Mouse (Mus musculus) spleen, adult 2 months (tissue): Measurements from ENCODE around the gene Rnaseh2b. TPM values are rescaled to one million over a fixed set of nuclear protein-coding genes. Genes with fewer than 3 reads are reported as not detected.

Source experiments
- DNase-seq, 2 experiments: peaks; one replicate each; pipeline versions ENCODE4 v3.0.0 to v3.0.0-alpha.2; 2012 to 2021; ENCODE audit warnings: low spot score in 2 of 2, low read depth in 1 of 2
- H3K27ac ChIP-seq: fragments of 200-500 bp; 2 replicates; pipeline ENCODE4 v1.5.1; 2012; ENCODE audit warnings: low read length, inconsistent platforms; ENCODE audit not compliant: insufficient read depth
- H3K27me3 ChIP-seq: fragments of 200-500 bp; 2 replicates; pipeline ENCODE4 v1.6.1; 2012; ENCODE audit warnings: mild to moderate bottlenecking, moderate library complexity, low read length, inconsistent platforms; ENCODE audit not compliant: control insufficient read depth, insufficient read depth
- H3K36me3 ChIP-seq: fragments of 200-500 bp; 2 replicates; pipeline ENCODE4 v1.6.1; 2012; ENCODE audit warnings: mild to moderate bottlenecking, low read length, inconsistent platforms; ENCODE audit not compliant: control insufficient read depth, insufficient read depth
- H3K4me1 ChIP-seq: fragments of 200-500 bp; 2 replicates; pipeline ENCODE4 v1.6.1; 2011; ENCODE audit warnings: inconsistent platforms; ENCODE audit not compliant: control insufficient read depth, insufficient read depth, insufficient read length
- H3K4me3 ChIP-seq: fragments of 200-500 bp; 2 replicates; pipeline ENCODE4 v1.5.1; 2011; ENCODE audit warnings: mild to moderate bottlenecking, inconsistent platforms; ENCODE audit not compliant: insufficient read depth, insufficient read length; ENCODE audit errors: extremely low read depth
- CTCF ChIP-seq: fragments of 200-500 bp; IDR thresholded peaks from 2 replicates; pipeline ENCODE4 v1.5.1; 2011; ENCODE audit warnings: mild to moderate bottlenecking, inconsistent platforms; ENCODE audit not compliant: insufficient read depth, insufficient read length, insufficient replicate concordance; ENCODE audit errors: extremely low read depth
- POLR2A ChIP-seq: fragments of 200-500 bp; IDR thresholded peaks from 2 replicates; pipeline ENCODE4 v1.6.1; 2011; ENCODE audit warnings: low read depth, low read length, inconsistent platforms
- WGBS: fragments of 180-500 bp; shearing (Covaris S2); methylation state at CpG from one replicate; pipeline ENCODE4 v1.1.7; 2018; 5-methylcytosine and 5-hydroxymethylcytosine counted together
- polyA plus RNA-seq: library from polyadenylated mRNA; depleted of rRNA; stranded (reverse); fragments of >200 nt; gene quantifications from 2 replicates; pipeline ENCODE4 v1.2.3, GENCODE M21; 2012

Rnaseh2b gene
- polyA plus RNA-seq, 1 experiment, result 2.2 TPM

DNA sequence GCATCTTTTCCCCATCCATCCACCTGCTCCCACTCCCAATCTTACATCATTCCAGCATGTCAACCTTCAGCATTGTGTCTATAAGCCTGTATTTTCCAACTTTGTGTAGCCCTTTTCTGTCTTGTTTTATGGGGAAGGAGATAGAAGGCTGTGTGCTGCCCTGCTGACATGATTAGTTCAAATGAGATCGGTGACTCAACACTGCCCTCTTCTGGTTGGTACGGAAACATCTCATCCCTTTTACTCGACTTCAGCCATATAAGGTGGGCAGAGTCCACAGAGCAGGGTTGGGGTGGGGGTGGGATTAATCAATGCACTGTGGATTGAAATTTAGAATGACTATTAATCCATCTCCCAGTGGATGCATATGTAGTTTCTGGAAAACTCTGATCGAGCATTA is 40.4 kb upstream of the Rnaseh2b start:
- DNase-seq, result peak; percentile 17 to 23
- no peaks in the 10 kb centered on the region for H3K4me1 ChIP-seq
- H3K27ac ChIP-seq, result no peak overlapping the region
- WGBS, result 8% methylated on average over 4 of the region's 4 CpGs
- no peaks in the 10 kb centered on the region for H3K27me3 ChIP-seq
- no peaks in the 10 kb centered on the region for H3K36me3 ChIP-seq
- H3K4me3 ChIP-seq, result no peak overlapping the region
- peak; percentile 44; the same call in 1 of the 2 replicates for TF ChIP-seq CTCF
- no peak for TF ChIP-seq POLR2A

GRCm38 (mm10) chr14:62254371-62254770 is 38.0 kb upstream of the Rnaseh2b start:
- no peaks in the 10 kb centered on the region for H3K4me1 ChIP-seq
- WGBS, result 69% methylated on average over 8 of the region's 8 CpGs
- no peak for TF ChIP-seq CTCF
- no peak for TF ChIP-seq POLR2A
- no peak overlapping the region for H3K27ac ChIP-seq
- DNase-seq, result no peak
- no peak overlapping the region for H3K4me3 ChIP-seq
- no peaks in the 10 kb centered on the region for H3K36me3 ChIP-seq
- H3K27me3 ChIP-seq, result no peaks in the 10 kb centered on the region

DNA sequence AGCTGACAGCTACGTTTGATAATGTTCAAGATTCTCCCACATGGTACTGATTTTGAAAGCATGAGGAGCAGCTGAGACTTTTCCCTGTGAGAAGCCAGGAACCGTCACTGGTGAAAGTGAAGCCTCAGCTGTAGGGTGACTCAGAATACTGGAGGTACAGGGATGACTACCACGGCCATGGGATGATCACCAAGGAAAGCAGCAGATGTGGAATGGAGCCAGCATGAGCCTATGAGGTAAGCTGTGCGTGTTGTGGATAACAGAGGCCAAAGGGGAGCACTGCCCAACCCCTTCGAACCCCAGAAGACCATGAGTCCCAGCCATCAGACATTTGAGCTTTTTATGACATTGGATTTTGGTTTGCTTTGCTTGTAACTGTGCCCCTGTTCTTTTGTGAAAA is 36.3 kb upstream of the Rnaseh2b start:
- WGBS, result 85% methylated on average over 5 of the region's 5 CpGs
- Histone ChIP-seq H3K27ac (no peak overlapping the region), H3K27me3 (no peaks in the 10 kb centered on the region), H3K4me3 (no peak overlapping the region), H3K36me3 (no peaks in the 10 kb centered on the region), H3K4me1 (no peaks in the 10 kb centered on the region)
- no peak for DNase-seq
- TF ChIP-seq POLR2A (no peak), CTCF (no peak)

GRCm38 (mm10) chr14:62258125-62258524 is 34.3 kb upstream of the Rnaseh2b start:
- no peaks in the 10 kb centered on the region for H3K4me1 ChIP-seq
- no peak overlapping the region for H3K4me3 ChIP-seq
- H3K36me3 ChIP-seq, result no peaks in the 10 kb centered on the region
- TF ChIP-seq CTCF (no peak), POLR2A (no peak)
- no peak for DNase-seq
- no peak overlapping the region for H3K27ac ChIP-seq
- WGBS, result 84% methylated on average over 6 of the region's 6 CpGs
- no peaks in the 10 kb centered on the region for H3K27me3 ChIP-seq

- no peaks in the 10 kb centered on the region for H3K4me1 ChIP-seq
- no peak overlapping the region for H3K27ac ChIP-seq
- 65% methylated on average over 10 of the region's 10 CpGs for WGBS
- no peaks in the 10 kb centered on the region for H3K27me3 ChIP-seq
- H3K36me3 ChIP-seq, result no peaks in the 10 kb centered on the region
- TF ChIP-seq CTCF (no peak), POLR2A (no peak)
- no peak overlapping the region for H3K4me3 ChIP-seq
- DNase-seq, result no peak
Measured at GRCm38 (mm10) chr14:62258978-62259536, 33.3 kb upstream of the Rnaseh2b start.

- Histone ChIP-seq H3K36me3 (no peaks in the 10 kb centered on the region), H3K4me1 (no peaks in the 10 kb centered on the region), H3K27me3 (no peaks in the 10 kb centered on the region), H3K4me3 (no peak overlapping the region), H3K27ac (no peak overlapping the region)
- TF ChIP-seq CTCF, result no peak
- TF ChIP-seq POLR2A, result no peak
- 87% methylated on average over 12 of the region's 12 CpGs for WGBS
- DNase-seq, result no peak
Measured at GRCm38 (mm10) chr14:62270698-62271396, 21.5 kb upstream of the Rnaseh2b start.

DNA sequence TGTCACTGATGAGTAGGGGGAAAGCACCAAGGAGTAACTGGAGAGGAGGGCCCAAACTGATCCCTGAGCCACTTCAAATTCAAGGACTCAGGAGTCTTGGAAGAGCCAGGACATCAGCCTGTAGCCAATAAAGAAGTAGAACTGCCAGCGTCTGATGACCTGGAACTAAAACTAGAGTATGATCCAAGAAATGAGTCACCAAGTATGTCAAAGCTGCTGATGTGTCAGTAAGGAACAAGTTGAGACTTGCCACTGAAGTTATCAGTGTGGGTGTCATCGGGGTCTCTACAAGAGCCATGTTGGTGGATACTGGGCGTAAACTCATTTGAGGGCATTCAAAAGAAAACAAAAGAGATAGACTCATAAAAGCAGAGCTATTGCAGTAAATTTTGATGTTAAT is 18.8 kb upstream of the Rnaseh2b start:
- WGBS, result 90% methylated on average over 3 of the region's 3 CpGs
- H3K27ac ChIP-seq, result no peak overlapping the region
- TF ChIP-seq CTCF, result no peak
- TF ChIP-seq POLR2A, result no peak
- H3K36me3 ChIP-seq, result no peaks in the 10 kb centered on the region
- H3K27me3 ChIP-seq, result no peaks in the 10 kb centered on the region
- DNase-seq, result no peak
- H3K4me3 ChIP-seq, result no peak overlapping the region
- no peaks in the 10 kb centered on the region for H3K4me1 ChIP-seq
